Mouse (Mus musculus): ENCODE results near the gene Afmid.

DNA sequence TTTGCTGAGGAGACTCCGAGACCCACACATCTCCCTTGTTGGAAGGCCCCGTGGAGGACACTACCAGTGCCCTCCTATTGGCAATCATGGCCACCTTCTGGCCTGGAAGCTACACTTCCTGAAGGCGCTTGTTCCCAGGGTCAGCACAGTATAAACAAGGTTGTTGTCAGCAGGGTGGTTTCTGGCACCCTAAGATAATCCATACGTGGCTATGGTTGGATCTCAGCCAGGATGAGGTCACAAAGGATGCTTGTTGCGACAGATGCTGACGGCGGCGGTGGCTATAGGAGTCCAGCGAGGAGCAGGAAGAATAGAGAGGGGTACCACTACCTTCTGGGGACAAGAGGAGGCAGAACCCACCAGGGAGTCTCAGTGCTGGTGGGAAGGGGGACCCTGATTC is 4.7 kb downstream of the Afmid start:
- peak; percentile 28; the same call in 1 of the 2 replicates for TF ChIP-seq CTCF (IDR thresholded peaks at IDR 0.05; ENCODE audit: low read depth)
- peak; percentile 96 for TF ChIP-seq EP300 (IDR thresholded peaks at IDR 0.05; ENCODE audit: low read depth)

Data from liver, postnatal 0 days (tissue).